Mouse (Mus musculus): Measurements from ENCODE around the gene Hid1. TPM values are rescaled to one million over a fixed set of nuclear protein-coding genes. Genes with fewer than 3 reads are reported as not detected.
A peak's percentile ranks its signal among the peaks of the same experiment; 100 is the strongest.
"Not testable (repeated sequence)": the region's sequence is repeated elsewhere in the genome, so short reads cannot be mapped to it uniquely, and the experiment has no call there.

The Hid1 gene
- polyA plus RNA-seq, 1 experiment from 2014 or later: 9.6 TPM

GRCm38 (mm10) chr11:115386859-115387258, 19.3 kb upstream of the Hid1 start:
- Histone ChIP-seq H3K36me3 (replicated peaks) (peaks cover 36% of the 10 kb centered on the region), H3K27me3 (replicated peaks; ENCODE audit: low read depth, poor library complexity, severe bottlenecking) (peaks cover 17% of the 10 kb centered on the region), H3K4me1 (peaks cover 43% of the 10 kb centered on the region)
- DNase-seq (ENCODE audit: low spot score); H3K9me3 ChIP-seq; H3K4me3 ChIP-seq; H3K27ac ChIP-seq (replicated peaks): not testable (repeated sequence)
- WGBS: 85% methylated on average over 3 of the region's 3 CpGs

- Histone ChIP-seq H3K4me3 (peak overlapping the region; percentile 92), H3K4me1 (peaks cover 51% of the 10 kb centered on the region), H3K36me3 (replicated peaks) (peaks cover 15% of the 10 kb centered on the region), H3K27me3 (replicated peaks; ENCODE audit: low read depth, poor library complexity, severe bottlenecking) (peaks cover 17% of the 10 kb centered on the region), H3K9me3 (no peaks in the 10 kb centered on the region), H3K27ac (replicated peaks) (peak overlapping the region; percentile 61)
- WGBS: 48% methylated on average over 5 of the region's 5 CpGs
- DNase-seq (ENCODE audit: low spot score): peak; percentile 38
These were observed 17.0 kb upstream of the Hid1 start for GRCm38 (mm10) chr11:115384587-115384986.

- Histone ChIP-seq H3K36me3 (replicated peaks) (peaks cover 12% of the 10 kb centered on the region), H3K27ac (replicated peaks) (peak overlapping the region; percentile 61; the same call in 1 of the 2 replicates), H3K27me3 (replicated peaks; ENCODE audit: low read depth, poor library complexity, severe bottlenecking) (peaks cover 17% of the 10 kb centered on the region), H3K9me3 (no peaks in the 10 kb centered on the region), H3K4me1 (peaks cover 51% of the 10 kb centered on the region), H3K4me3 (peak overlapping the region; percentile 92)
- 53% methylated on average over 16 of the region's 16 CpGs for WGBS
- no peak for DNase-seq (ENCODE audit: low spot score)
These were observed 16.3 kb upstream of the Hid1 start for GRCm38 (mm10) chr11:115383701-115384474.

GRCm38 (mm10) chr11:115382891-115383290, 15.3 kb upstream of the Hid1 start:
- 16% methylated on average over 5 of the region's 5 CpGs for WGBS
- peaks cover 17% of the 10 kb centered on the region for H3K27me3 ChIP-seq (replicated peaks; ENCODE audit: low read depth, poor library complexity, severe bottlenecking)
- H3K9me3 ChIP-seq: 0 out of 2 replicates have a peak, but pooled peaks cover 1% of the 10 kb centered on the region
- H3K4me1 ChIP-seq: peaks cover 51% of the 10 kb centered on the region
- peak overlapping the region; percentile 92 for H3K4me3 ChIP-seq
- H3K36me3 ChIP-seq (replicated peaks): peaks cover 6% of the 10 kb centered on the region
- DNase-seq (ENCODE audit: low spot score): no peak
- H3K27ac ChIP-seq (replicated peaks): peak overlapping the region; percentile 97; the same call in 1 of the 2 replicates

GRCm38 (mm10) chr11:115381743-115382539, 14.4 kb upstream of the Hid1 start, which contains the start of gene Cdr2l:
TSS of gene Cdr2l (plus strand) at chr11:115381916.
- H3K27ac ChIP-seq (replicated peaks): peak within 1 kb of the TSS; percentile 97
- H3K9me3 ChIP-seq: 0 out of 2 replicates have a peak, but pooled peaks cover 2% of the 10 kb centered on the region
- H3K36me3 ChIP-seq (replicated peaks): peaks cover 6% of the 10 kb centered on the region; the same call in 1 of the 2 replicates
- peak; percentile 94 for DNase-seq (ENCODE audit: low spot score)
- peak within 1 kb of the TSS; percentile 92 for H3K4me3 ChIP-seq
- under 1% methylated on average over 76 of the region's 76 CpGs for WGBS
- H3K27me3 ChIP-seq (replicated peaks; ENCODE audit: low read depth, poor library complexity, severe bottlenecking): peaks cover 21% of the 10 kb centered on the region
- peaks cover 51% of the 10 kb centered on the region for H3K4me1 ChIP-seq

GRCm38 (mm10) chr11:115381276-115381675, 13.7 kb upstream of the Hid1 start:
- Histone ChIP-seq H3K36me3 (replicated peaks) (peaks cover under 1% of the 10 kb centered on the region; the same call in 1 of the 2 replicates), H3K4me1 (peaks cover 51% of the 10 kb centered on the region), H3K27ac (replicated peaks) (peak overlapping the region; percentile 97; the same call in 1 of the 2 replicates), H3K4me3 (peak overlapping the region; percentile 92), H3K9me3 (0 out of 2 replicates have a peak, but pooled peaks cover 2% of the 10 kb centered on the region), H3K27me3 (replicated peaks; ENCODE audit: low read depth, poor library complexity, severe bottlenecking) (peaks cover 28% of the 10 kb centered on the region)
- 9% methylated on average over 9 of the region's 9 CpGs for WGBS
- no peak for DNase-seq (ENCODE audit: low spot score)

GRCm38 (mm10) chr11:115377854-115378253, 10.3 kb upstream of the Hid1 start:
- whole genome bisulfite sequencing: 78% methylated on average over 7 of the region's 7 CpGs
- Histone ChIP-seq H3K9me3 (0 out of 2 replicates have a peak, but pooled peaks cover 2% of the 10 kb centered on the region), H3K36me3 (replicated peaks) (no peaks in the 10 kb centered on the region), H3K4me3 (no peak overlapping the region), H3K27me3 (replicated peaks; ENCODE audit: low read depth, poor library complexity, severe bottlenecking) (peaks cover 46% of the 10 kb centered on the region), H3K4me1 (peaks cover 29% of the 10 kb centered on the region), H3K27ac (replicated peaks) (no peak overlapping the region)
- no peak for DNase-seq (ENCODE audit: low spot score)

- Histone ChIP-seq H3K27ac (replicated peaks) (no peak overlapping the region), H3K4me1 (peaks cover 23% of the 10 kb centered on the region), H3K9me3 (0 out of 2 replicates have a peak, but pooled peaks cover 2% of the 10 kb centered on the region), H3K36me3 (replicated peaks) (no peaks in the 10 kb centered on the region), H3K27me3 (replicated peaks; ENCODE audit: low read depth, poor library complexity, severe bottlenecking) (peaks cover 51% of the 10 kb centered on the region), H3K4me3 (no peak overlapping the region)
- no peak for DNase-seq (ENCODE audit: low spot score)
- 90% methylated on average over 4 of the region's 4 CpGs for WGBS
These were observed 9.7 kb upstream of the Hid1 start for GRCm38 (mm10) chr11:115377254-115377653.

GRCm38 (mm10) chr11:115376722-115377121, 9.2 kb upstream of the Hid1 start:
- H3K27me3 ChIP-seq (replicated peaks; ENCODE audit: low read depth, poor library complexity, severe bottlenecking): peaks cover 57% of the 10 kb centered on the region
- no peak overlapping the region for H3K27ac ChIP-seq (replicated peaks)
- H3K4me1 ChIP-seq: peaks cover 20% of the 10 kb centered on the region
- H3K36me3 ChIP-seq (replicated peaks): no peaks in the 10 kb centered on the region
- H3K9me3 ChIP-seq: 0 out of 2 replicates have a peak, but pooled peaks cover 2% of the 10 kb centered on the region
- no peak for DNase-seq (ENCODE audit: low spot score)
- H3K4me3 ChIP-seq: no peak overlapping the region
- 73% methylated on average over 7 of the region's 7 CpGs for WGBS

GRCm38 (mm10) chr11:115374695-115375425, 7.3 kb upstream of the Hid1 start:
- Histone ChIP-seq H3K27ac (replicated peaks) (no peak overlapping the region), H3K36me3 (replicated peaks) (no peaks in the 10 kb centered on the region), H3K4me1 (peaks cover 11% of the 10 kb centered on the region), H3K9me3 (0 out of 2 replicates have a peak, but pooled peaks cover 2% of the 10 kb centered on the region), H3K27me3 (replicated peaks; ENCODE audit: low read depth, poor library complexity, severe bottlenecking) (peaks cover 75% of the 10 kb centered on the region), H3K4me3 (peak overlapping the region; percentile 59)
- WGBS: 64% methylated on average over 12 of the region's 12 CpGs
- no peak for DNase-seq (ENCODE audit: low spot score)

- Histone ChIP-seq H3K27ac (replicated peaks) (peak overlapping the region; percentile 14; the same call in 1 of the 2 replicates), H3K4me3 (peak overlapping the region; percentile 59), H3K27me3 (replicated peaks; ENCODE audit: low read depth, poor library complexity, severe bottlenecking) (peaks cover 83% of the 10 kb centered on the region), H3K9me3 (0 out of 2 replicates have a peak, but pooled peaks cover 2% of the 10 kb centered on the region), H3K36me3 (replicated peaks) (no peaks in the 10 kb centered on the region), H3K4me1 (peaks cover 11% of the 10 kb centered on the region)
- 2% methylated on average over 30 of the region's 30 CpGs for WGBS
- DNase-seq (ENCODE audit: low spot score): peak; percentile 54
These were observed 6.5 kb upstream of the Hid1 start for GRCm38 (mm10) chr11:115373805-115374694.

Data from embryonic facial prominence, embryonic 10.5 days (tissue).